Comparison of ENCODE assay signal across 16 mouse cellular contexts in genomic region chr3:32361221-32361620, GRCm38 (mm10). TPM values are rescaled to one million over a fixed set of nuclear protein-coding genes. Genes with fewer than 3 reads are reported as not detected.
DNase-seq lines count a peak whose midpoint lies in the region; ATAC-seq and TF ChIP-seq lines count a peak whose summit lies in the region.
"Had no signal": no experiment of that assay in that cellular context is flagged by ENCODE, and none has a peak within 500 bp of the region (broad histone marks: within the 10 kb centered on the region; RNA-seq: fewer than 3 reads in every experiment).

No protein-coding gene starts in this region.

- no peak overlapping the region for H3K4me3 ChIP-seq in forebrain, embryonic 13.5 days
- no peak overlapping the region for H3K4me3 ChIP-seq in forebrain, embryonic 12.5 days (replicated peaks)
- H3K4me3 ChIP-seq in neural tube, embryonic 13.5 days: no peak overlapping the region
- no peak overlapping the region for H3K4me3 ChIP-seq in layer of hippocampus, adult 2 months
- H3K4me3 ChIP-seq: liver, embryonic 12.5 days; neural tube, embryonic 15.5 days had no signal

- no peak overlapping the region for H3K4me2 ChIP-seq in forebrain, embryonic 13.5 days
- no peak overlapping the region for H3K4me2 ChIP-seq in forebrain, embryonic 12.5 days
- no peak overlapping the region for H3K4me2 ChIP-seq in neural tube, embryonic 13.5 days
- H3K4me2 ChIP-seq: liver, embryonic 12.5 days; neural tube, embryonic 15.5 days had no signal

- peak; percentile 30 for DNase-seq in kidney, postnatal 14 days
- no peak for DNase-seq in kidney, adult 18-20 months
- no peak for DNase-seq in neural tube, embryonic 10.5 days (ENCODE audit: extremely low spot score, low spot score)
- DNase-seq in layer of hippocampus, adult 2 months (ENCODE audit: low spot score in 2 of 2): no peak
- DNase-seq: adrenal gland, postnatal 25 days; cerebellum, adult 9-10 months; heart, adult 11 months; layer of hippocampus, postnatal 36 days; thymus, postnatal 4 days had no signal

- H3K27ac ChIP-seq in forebrain, embryonic 13.5 days: no peak overlapping the region
- no peak overlapping the region for H3K27ac ChIP-seq in forebrain, embryonic 12.5 days
- peak overlapping the region; percentile 18 for H3K27ac ChIP-seq in neural tube, embryonic 13.5 days (replicated peaks)
- H3K27ac ChIP-seq in layer of hippocampus, adult 2 months: no peak overlapping the region
- H3K27ac ChIP-seq: liver, embryonic 12.5 days; neural tube, embryonic 15.5 days had no signal

- TF ChIP-seq CTCF in layer of hippocampus, adult 2 months (conservative IDR thresholded peaks at IDR 0.05): no peak

- peaks cover 25% of the 10 kb centered on the region for H3K4me1 ChIP-seq in forebrain, embryonic 13.5 days
- peaks cover 18% of the 10 kb centered on the region for H3K4me1 ChIP-seq in forebrain, embryonic 12.5 days
- H3K4me1 ChIP-seq in neural tube, embryonic 13.5 days (replicated peaks): peaks cover 43% of the 10 kb centered on the region

- no peaks in the 10 kb centered on the region for H3K27me3 ChIP-seq in forebrain, embryonic 13.5 days
- H3K27me3 ChIP-seq in forebrain, embryonic 12.5 days: no peaks in the 10 kb centered on the region
- H3K27me3 ChIP-seq in neural tube, embryonic 13.5 days: no peaks in the 10 kb centered on the region
- H3K27me3 ChIP-seq: neural tube, embryonic 15.5 days had no signal

- H3K9ac ChIP-seq in forebrain, embryonic 13.5 days: peak overlapping the region; percentile 30; the same call in 1 of the 2 replicates
- H3K9ac ChIP-seq in forebrain, embryonic 12.5 days: no peak overlapping the region
- H3K9ac ChIP-seq in neural tube, embryonic 13.5 days: peak overlapping the region; percentile 47; the same call in 1 of the 2 replicates
- H3K9ac ChIP-seq: liver, embryonic 12.5 days; neural tube, embryonic 15.5 days had no signal

- WGBS in forebrain, embryonic 13.5 days: 41% methylated on average over 6 of the region's 6 CpGs
- 53% methylated on average over 6 of the region's 6 CpGs for WGBS in forebrain, embryonic 12.5 days
- WGBS in neural tube, embryonic 13.5 days: 44% methylated on average over 6 of the region's 6 CpGs

- peaks cover 9% of the 10 kb centered on the region; the same call in 1 of the 2 replicates for H3K36me3 ChIP-seq in forebrain, embryonic 13.5 days (ENCODE audit: poor library complexity, severe bottlenecking)
- no peaks in the 10 kb centered on the region for H3K36me3 ChIP-seq in forebrain, embryonic 12.5 days (replicated peaks)
- H3K36me3 ChIP-seq in neural tube, embryonic 13.5 days: peaks cover 6% of the 10 kb centered on the region; the same call in 1 of the 2 replicates
- H3K36me3 ChIP-seq: liver, embryonic 12.5 days; neural tube, embryonic 15.5 days had no signal

- ATAC-seq in forebrain, embryonic 13.5 days: no peak
- no peak for ATAC-seq in forebrain, embryonic 12.5 days (ENCODE audit: low FRiP score)
- ATAC-seq in neural tube, embryonic 13.5 days (ENCODE audit: low read depth): no peak
- ATAC-seq: intestine, postnatal 0 days; liver, embryonic 12.5 days; lung, postnatal 0 days had no signal

- H3K9me3 ChIP-seq in forebrain, embryonic 13.5 days (replicated peaks): no peaks in the 10 kb centered on the region
- H3K9me3 ChIP-seq in forebrain, embryonic 12.5 days: no peaks in the 10 kb centered on the region
- H3K9me3 ChIP-seq in neural tube, embryonic 13.5 days: no peaks in the 10 kb centered on the region
- H3K9me3 ChIP-seq: liver, embryonic 12.5 days; neural tube, embryonic 15.5 days had no signal

RNA-seq across cellular contexts. Expression of gene Zmat3, which starts 4.6 kb away (rescaled TPM):
- polyA plus RNA-seq in forebrain, embryonic 13.5 days (2015; fragmentation: Nextera tagmentation; extraction: Ambion mirVana): 7.6 and 8.5 TPM in 2 replicates
- 9.5 and 11.7 TPM in 2 replicates for polyA plus RNA-seq in forebrain, embryonic 12.5 days (2016; fragmentation: Nextera tagmentation; extraction: Ambion mirVana)
- polyA plus RNA-seq in neural tube, embryonic 13.5 days (2015; fragmentation: Nextera tagmentation; extraction: Ambion mirVana): 7.5 and 8.1 TPM in 2 replicates
- 10 to 100 TPM; 58.2 to 59.9 TPM for total RNA-seq in layer of hippocampus, adult 2 months (2021)

RNA-seq across cellular contexts. Expression of gene Pik3ca, which starts 36.2 kb away (rescaled TPM):
- polyA plus RNA-seq in forebrain, embryonic 13.5 days (2015; fragmentation: Nextera tagmentation; extraction: Ambion mirVana): 16.2 and 17.1 TPM in 2 replicates
- 12.9 and 15.6 TPM in 2 replicates for polyA plus RNA-seq in forebrain, embryonic 12.5 days (2016; fragmentation: Nextera tagmentation; extraction: Ambion mirVana)
- 11.8 and 14.5 TPM in 2 replicates for polyA plus RNA-seq in neural tube, embryonic 13.5 days (2015; fragmentation: Nextera tagmentation; extraction: Ambion mirVana)
- 10 to 100 TPM; 47.8 to 51.9 TPM for total RNA-seq in layer of hippocampus, adult 2 months (2021)
